Mouse (Mus musculus): ENCODE data around the gene Tgfbr3. TPM values are rescaled to one million over a fixed set of nuclear protein-coding genes. Genes with fewer than 3 reads are reported as not detected.

Tgfbr3 gene
- polyA plus RNA-seq, 1 experiment: not detected

DNA sequence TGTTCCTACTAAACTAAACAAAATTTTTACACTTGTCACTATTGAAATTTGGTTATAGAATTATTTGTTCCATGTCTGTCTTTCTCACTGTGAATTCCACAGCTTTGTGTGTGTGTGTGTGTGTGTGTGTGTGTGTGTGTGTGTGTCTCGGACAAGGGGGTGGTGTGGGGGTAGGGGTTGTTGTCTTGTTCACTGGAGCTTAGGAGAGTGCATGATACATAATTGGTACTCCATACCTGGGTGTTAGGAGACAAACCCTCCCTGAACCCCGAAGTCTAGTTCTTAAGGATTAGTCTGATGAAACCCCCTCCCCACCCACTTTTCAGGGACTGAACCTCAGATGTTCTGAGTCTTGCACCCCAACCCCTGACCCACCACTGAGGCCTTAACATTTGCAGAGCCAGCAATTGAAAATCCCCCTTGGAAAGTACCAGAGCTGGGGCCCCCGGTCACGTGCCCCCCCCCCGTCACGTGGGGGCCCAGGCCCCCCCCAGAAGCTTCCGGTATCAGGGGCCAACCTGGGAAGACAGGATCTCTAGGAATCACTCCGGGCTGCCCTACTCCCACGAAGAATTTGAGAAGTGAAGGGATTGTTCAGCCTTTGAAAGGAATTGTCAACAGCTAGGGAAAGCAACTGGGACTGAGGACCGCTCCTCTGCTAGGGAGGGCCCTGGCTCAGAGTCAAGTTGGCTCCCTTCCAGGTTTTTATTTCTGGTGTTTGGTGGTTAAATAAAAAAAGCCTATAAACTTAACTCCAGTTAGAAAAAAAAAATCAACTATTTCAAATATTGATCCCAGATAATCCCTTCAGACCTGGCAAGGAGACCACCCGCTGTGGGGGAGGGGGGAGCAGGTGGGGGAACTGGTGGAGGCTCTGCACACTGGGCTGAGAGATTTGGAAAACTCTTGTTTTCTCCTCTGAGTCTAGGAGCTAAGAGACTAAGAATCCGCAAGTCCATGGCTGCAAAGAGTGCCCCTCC lies 201.3 kb downstream of the Tgfbr3 start:
- no peak overlapping the region for H3K4me3 ChIP-seq (ENCODE audit: insufficient read depth, low read depth, low read length)
- 16% methylated on average over 12 of the region's 12 CpGs for WGBS
- H3K4me1 ChIP-seq (ENCODE audit: control insufficient read depth, insufficient read depth, low read length): peaks cover 7% of the 10 kb centered on the region
- H3K27ac ChIP-seq (ENCODE audit: insufficient read depth, low read depth, low read length): no peak overlapping the region
- no peak for TF ChIP-seq CTCF (IDR thresholded peaks at IDR 0.05; ENCODE audit: insufficient read depth, low read depth, low read length)
- TF ChIP-seq POLR2A (IDR thresholded peaks at IDR 0.05; ENCODE audit: insufficient read depth, low read depth, low read length): no peak

DNA sequence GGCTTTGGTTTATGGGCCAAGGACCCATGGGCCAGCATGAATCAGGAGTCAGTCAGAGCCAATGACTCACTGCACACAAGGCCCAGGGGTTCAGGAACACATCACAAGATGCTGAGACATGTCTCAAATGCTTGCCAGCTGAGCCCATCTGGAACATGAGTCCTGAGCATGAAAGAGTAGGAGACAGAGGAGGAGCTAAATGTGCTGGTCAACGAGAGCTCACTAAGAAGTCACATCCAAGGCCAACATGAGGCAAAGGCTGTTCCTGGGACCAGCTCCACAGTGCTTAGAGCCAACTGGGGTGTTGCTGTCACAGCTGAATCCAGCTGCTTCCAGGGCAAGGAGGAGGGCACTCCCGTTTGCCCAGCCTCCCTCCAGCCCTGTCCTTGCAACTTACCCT lies 202.1 kb downstream of the Tgfbr3 start:
- Histone ChIP-seq H3K27ac (ENCODE audit: insufficient read depth, low read depth, low read length) (no peak overlapping the region), H3K4me1 (ENCODE audit: control insufficient read depth, insufficient read depth, low read length) (peaks cover 7% of the 10 kb centered on the region), H3K4me3 (ENCODE audit: insufficient read depth, low read depth, low read length) (no peak overlapping the region)
- 75% methylated on average over 2 of the region's 2 CpGs for WGBS
- TF ChIP-seq CTCF (IDR thresholded peaks at IDR 0.05; ENCODE audit: insufficient read depth, low read depth, low read length) (no peak), POLR2A (IDR thresholded peaks at IDR 0.05; ENCODE audit: insufficient read depth, low read depth, low read length) (no peak)

DNA sequence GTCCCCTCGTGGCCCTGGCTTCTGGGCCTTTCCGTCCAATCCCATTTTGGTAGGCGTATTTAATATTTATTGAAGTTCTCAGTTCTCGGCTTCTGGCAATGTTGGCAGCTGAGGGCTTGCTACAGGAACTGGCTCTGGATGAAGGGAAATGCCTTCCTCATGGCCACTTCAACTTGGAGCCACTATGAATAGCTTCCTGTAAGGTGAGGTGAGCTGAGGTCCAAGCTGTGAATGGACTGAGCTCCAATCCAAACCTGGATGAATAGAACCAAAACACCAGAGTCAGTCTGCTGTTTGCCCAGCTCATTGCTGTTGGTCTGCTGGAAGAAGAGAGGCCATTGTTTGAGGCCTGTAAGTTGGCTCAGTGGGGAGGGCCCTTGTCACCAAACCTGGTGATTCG lies 203.3 kb downstream of the Tgfbr3 start:
- 87% methylated on average over 5 of the region's 5 CpGs for WGBS
- Histone ChIP-seq H3K27ac (ENCODE audit: insufficient read depth, low read depth, low read length) (no peak overlapping the region), H3K4me1 (ENCODE audit: control insufficient read depth, insufficient read depth, low read length) (peaks cover 7% of the 10 kb centered on the region), H3K4me3 (ENCODE audit: insufficient read depth, low read depth, low read length) (no peak overlapping the region)
- TF ChIP-seq POLR2A (IDR thresholded peaks at IDR 0.05; ENCODE audit: insufficient read depth, low read depth, low read length) (no peak), CTCF (IDR thresholded peaks at IDR 0.05; ENCODE audit: insufficient read depth, low read depth, low read length) (no peak)

DNA sequence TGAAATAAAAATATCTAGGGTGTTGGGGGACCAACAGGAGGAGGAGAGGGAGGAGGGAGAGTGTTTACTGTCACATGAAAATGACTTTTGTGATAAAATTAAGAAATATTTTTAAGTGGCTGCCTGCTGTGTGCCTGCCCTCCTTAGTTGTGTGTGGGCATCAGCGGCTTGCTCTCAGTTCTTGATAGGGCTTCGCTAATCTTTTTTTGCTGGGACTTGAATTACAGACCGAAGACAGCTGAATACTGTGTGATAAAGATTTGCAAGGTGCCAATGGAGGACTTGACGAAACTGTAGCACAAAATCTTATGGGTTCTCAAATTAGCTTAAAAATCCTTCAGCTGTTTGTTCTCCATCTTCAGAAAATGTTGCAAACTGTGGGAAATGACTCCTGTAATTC lies 205.0 kb downstream of the Tgfbr3 start:
- TF ChIP-seq CTCF (IDR thresholded peaks at IDR 0.05; ENCODE audit: insufficient read depth, low read depth, low read length): no peak
- no peak for TF ChIP-seq POLR2A (IDR thresholded peaks at IDR 0.05; ENCODE audit: insufficient read depth, low read depth, low read length)
- WGBS: 89% methylated on average over 4 of the region's 4 CpGs

DNA sequence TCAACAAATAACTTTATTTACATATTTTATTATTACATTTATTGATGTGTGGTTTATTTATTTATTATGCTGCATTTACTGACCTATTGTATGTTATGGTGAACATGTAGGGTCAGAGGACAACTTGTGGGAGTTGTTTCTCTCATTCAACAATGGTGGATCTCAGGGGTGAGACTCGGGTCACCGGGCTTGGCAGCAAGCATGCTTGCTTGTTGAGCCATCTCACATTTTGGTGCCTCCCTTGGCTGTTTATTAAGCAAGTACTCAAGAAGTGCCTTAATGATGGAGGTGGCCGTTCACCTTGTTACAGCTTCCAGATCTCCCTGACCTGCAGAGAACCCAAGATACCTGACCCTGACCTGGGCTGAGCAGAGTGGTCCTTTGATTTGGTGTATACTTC lies 207.4 kb downstream of the Tgfbr3 start:
- H3K4me1 ChIP-seq (ENCODE audit: control insufficient read depth, insufficient read depth, low read length): peaks cover 6% of the 10 kb centered on the region
- H3K27ac ChIP-seq (ENCODE audit: insufficient read depth, low read depth, low read length): no peak overlapping the region
- WGBS: 90% methylated on average over 3 of the region's 3 CpGs
- TF ChIP-seq POLR2A (IDR thresholded peaks at IDR 0.05; ENCODE audit: insufficient read depth, low read depth, low read length): no peak
- no peak for TF ChIP-seq CTCF (IDR thresholded peaks at IDR 0.05; ENCODE audit: insufficient read depth, low read depth, low read length)
- H3K4me3 ChIP-seq (ENCODE audit: insufficient read depth, low read depth, low read length): no peak overlapping the region

More for the DNA sequence above, 205.0 kb downstream of the Tgfbr3 start:
- Histone ChIP-seq H3K27ac (ENCODE audit: insufficient read depth, low read depth, low read length) (no peak overlapping the region), H3K4me3 (ENCODE audit: insufficient read depth, low read depth, low read length) (no peak overlapping the region), H3K4me1 (ENCODE audit: control insufficient read depth, insufficient read depth, low read length) (peaks cover 9% of the 10 kb centered on the region)

DNA sequence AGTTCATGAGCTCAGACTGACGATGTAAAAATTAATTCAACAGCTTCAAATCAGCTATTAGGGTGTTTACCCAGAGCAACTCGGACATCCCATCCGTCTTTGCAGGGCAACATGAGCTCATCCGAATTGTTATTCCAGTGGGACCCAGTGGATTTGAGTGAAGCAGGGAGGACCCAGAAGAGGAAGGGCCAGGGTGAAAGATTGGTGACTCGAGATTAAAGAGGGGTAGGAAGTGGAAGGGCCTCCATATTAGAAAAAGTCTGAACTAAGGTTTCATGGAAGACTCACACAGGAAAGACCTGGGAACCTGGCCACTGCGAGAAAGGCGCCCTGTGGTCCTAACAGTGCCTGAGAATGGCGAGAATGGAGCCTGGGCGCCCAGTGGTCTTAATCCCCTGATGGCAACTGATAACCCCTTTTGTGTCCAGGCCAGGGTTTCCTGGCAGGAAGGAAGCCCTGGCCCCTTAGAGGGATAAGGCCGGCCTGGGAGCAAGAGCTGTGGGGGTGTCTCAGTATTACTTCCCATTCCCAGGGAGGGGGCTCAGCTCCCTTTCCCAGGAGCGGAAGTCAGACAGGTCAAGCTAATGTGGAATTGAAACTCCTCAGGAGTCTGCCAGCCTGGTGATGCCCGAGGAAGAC lies 208.3 kb downstream of the Tgfbr3 start:
- H3K27ac ChIP-seq (ENCODE audit: insufficient read depth, low read depth, low read length): no peak overlapping the region
- no peak overlapping the region for H3K4me3 ChIP-seq (ENCODE audit: insufficient read depth, low read depth, low read length)
- 80% methylated on average over 12 of the region's 12 CpGs for WGBS
- peaks cover 6% of the 10 kb centered on the region for H3K4me1 ChIP-seq (ENCODE audit: control insufficient read depth, insufficient read depth, low read length)
- TF ChIP-seq POLR2A (IDR thresholded peaks at IDR 0.05; ENCODE audit: insufficient read depth, low read depth, low read length): no peak
- TF ChIP-seq CTCF (IDR thresholded peaks at IDR 0.05; ENCODE audit: insufficient read depth, low read depth, low read length): no peak

DNA sequence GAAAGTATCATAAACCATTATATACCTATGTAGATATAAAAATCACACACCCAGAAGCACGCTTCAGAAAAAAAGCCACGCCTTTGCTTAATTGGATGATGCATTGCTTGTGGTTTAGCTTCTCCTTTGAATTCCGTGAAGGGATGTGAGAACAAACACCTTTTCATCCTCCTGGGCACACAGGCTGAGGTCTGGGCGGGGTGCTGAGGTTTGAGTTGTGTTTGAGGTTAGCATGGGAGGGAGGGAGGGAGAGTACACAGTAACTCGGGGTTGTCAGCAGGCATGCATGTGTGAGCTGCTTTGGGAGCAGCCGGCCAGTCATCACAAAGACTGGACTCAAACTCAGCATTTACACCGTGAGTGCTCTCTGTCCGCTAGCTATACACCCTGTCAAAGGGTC lies 209.5 kb downstream of the Tgfbr3 start:
- Histone ChIP-seq H3K4me3 (ENCODE audit: insufficient read depth, low read depth, low read length) (no peak overlapping the region), H3K4me1 (ENCODE audit: control insufficient read depth, insufficient read depth, low read length) (peaks cover 6% of the 10 kb centered on the region), H3K27ac (ENCODE audit: insufficient read depth, low read depth, low read length) (no peak overlapping the region)
- 75% methylated on average over 8 of the region's 8 CpGs for WGBS
- no peak for TF ChIP-seq CTCF (IDR thresholded peaks at IDR 0.05; ENCODE audit: insufficient read depth, low read depth, low read length)
- no peak for TF ChIP-seq POLR2A (IDR thresholded peaks at IDR 0.05; ENCODE audit: insufficient read depth, low read depth, low read length)

DNA sequence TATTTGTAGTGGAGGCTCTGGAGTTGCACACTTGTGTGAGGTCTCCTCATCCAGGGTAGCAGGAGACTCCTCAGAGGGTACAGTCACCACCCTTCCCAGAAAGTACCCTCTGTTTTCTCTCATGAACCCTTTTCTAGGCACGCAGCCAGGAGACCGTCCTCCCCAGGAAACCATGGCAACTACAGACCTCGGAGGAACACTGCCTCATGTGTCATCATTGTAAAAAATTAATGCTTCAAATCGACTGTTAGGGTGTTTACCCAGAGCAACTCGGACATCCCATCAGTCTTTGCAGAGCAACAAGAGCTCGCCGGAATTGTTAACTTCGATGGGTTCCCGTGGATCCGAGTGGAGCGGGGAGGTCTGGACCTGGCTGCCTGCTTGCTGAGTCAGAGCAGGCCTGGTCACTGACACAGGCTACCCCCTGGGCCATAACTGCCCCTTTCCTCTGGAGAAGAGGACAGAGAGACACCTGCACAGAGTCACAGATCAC lies 210.2 kb downstream of the Tgfbr3 start:
- no peak for TF ChIP-seq CTCF (IDR thresholded peaks at IDR 0.05; ENCODE audit: insufficient read depth, low read depth, low read length)
- TF ChIP-seq POLR2A (IDR thresholded peaks at IDR 0.05; ENCODE audit: insufficient read depth, low read depth, low read length): no peak
- Histone ChIP-seq H3K27ac (ENCODE audit: insufficient read depth, low read depth, low read length) (no peak overlapping the region), H3K4me3 (ENCODE audit: insufficient read depth, low read depth, low read length) (no peak overlapping the region), H3K4me1 (ENCODE audit: control insufficient read depth, insufficient read depth, low read length) (peaks cover 6% of the 10 kb centered on the region)
- 31% methylated on average over 11 of the region's 11 CpGs for WGBS

DNA sequence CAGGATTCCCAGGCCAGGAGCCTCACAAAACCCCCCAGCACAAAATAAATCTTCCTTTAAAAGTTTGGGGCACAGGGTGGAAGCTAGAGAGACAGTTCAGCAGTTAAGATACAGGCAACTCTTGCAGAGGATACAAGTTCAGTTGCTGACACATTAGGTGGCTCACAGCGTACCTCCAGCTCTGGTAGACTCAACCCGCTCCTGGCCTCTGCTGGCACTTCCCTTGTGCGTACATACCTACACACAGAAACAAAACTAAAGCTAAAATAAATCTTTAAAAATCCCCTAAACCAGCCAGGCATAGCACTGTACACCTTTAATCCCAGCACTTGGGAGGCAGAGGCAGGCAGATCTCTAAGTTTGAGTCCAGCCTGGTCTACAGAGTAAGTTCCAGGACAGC lies 211.1 kb downstream of the Tgfbr3 start:
- H3K4me1 ChIP-seq (ENCODE audit: control insufficient read depth, insufficient read depth, low read length): peaks cover 6% of the 10 kb centered on the region
- no peak overlapping the region for H3K27ac ChIP-seq (ENCODE audit: insufficient read depth, low read depth, low read length)
- WGBS: 98% methylated on average over 3 of the region's 3 CpGs
- no peak overlapping the region for H3K4me3 ChIP-seq (ENCODE audit: insufficient read depth, low read depth, low read length)
- TF ChIP-seq CTCF (IDR thresholded peaks at IDR 0.05; ENCODE audit: insufficient read depth, low read depth, low read length) (no peak), POLR2A (IDR thresholded peaks at IDR 0.05; ENCODE audit: insufficient read depth, low read depth, low read length) (no peak)

All from olfactory bulb, adult 2 months (tissue).